Mouse (Mus musculus) A20 (cell line): ENCODE results near the gene Ppme1.
A peak's percentile ranks its signal among the peaks of the same experiment; 100 is the strongest.

Experiments
- DNase-seq: peaks from one replicate; pipeline ENCODE4 v3.0.0-alpha.2; 2011; ENCODE audit warnings: low read depth, low spot score

Gene Ppme1

GRCm38 (mm10) chr7:100371495-100372451 is at the start of gene Ppme1, which contains the start of gene C2cd3:
Gene Ppme1 (minus strand): TSS chr7:100372307.
Gene C2cd3 (plus strand): TSS chr7:100372233.
- DNase-seq, result peak; percentile 99

DNA sequence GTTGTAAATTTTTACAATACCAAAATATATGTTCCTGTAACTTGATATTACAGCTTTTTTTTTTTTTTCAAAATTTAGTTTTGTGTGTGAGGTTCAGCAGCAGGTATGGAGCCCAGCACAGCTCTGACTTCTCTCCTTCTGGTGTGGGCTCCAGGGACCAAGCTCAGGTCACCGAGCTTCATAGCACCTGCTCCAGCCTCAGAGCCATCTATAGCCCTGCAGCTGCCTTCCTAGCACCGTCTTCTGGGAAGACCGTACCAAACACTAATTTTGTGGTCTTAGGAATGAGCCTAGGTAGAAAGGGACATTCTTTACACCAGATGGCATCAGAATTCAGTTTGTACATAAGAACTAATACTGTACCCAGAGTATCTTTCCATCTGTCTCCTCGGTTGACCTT is 36.6 kb upstream of the Ppme1 start:
- DNase-seq, result no peak

GRCm38 (mm10) chr7:100407677-100408076 is 35.6 kb upstream of the Ppme1 start:
- DNase-seq, result no peak

GRCm38 (mm10) chr7:100402715-100403114 is 30.6 kb upstream of the Ppme1 start:
- DNase-seq, result no peak

GRCm38 (mm10) chr7:100400899-100401539 is 28.9 kb upstream of the Ppme1 start:
- DNase-seq, result no peak

GRCm38 (mm10) chr7:100399231-100399913 is 27.3 kb upstream of the Ppme1 start:
- no peak for DNase-seq

DNA sequence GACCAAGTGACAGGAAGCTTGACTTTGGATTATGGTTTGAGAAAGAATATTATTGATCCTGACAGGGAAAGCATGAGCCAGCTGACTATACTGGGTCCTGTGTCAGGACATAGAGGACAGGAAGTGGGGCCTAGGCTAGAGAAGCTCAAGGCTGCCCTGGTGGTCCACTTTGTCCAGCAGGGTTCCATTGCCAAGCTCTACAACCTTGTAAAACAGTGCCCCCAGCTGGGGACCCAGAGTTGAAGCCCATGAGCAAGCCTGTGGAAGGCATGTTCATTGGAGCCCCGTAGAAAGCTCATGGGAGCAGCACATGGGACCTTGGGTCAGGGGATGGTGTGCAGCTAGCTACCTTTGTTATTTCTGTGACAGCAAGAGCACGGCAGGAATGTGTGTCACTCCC is 20.2 kb upstream of the Ppme1 start:
- DNase-seq, result no peak

GRCm38 (mm10) chr7:100390166-100390565 is 18.1 kb upstream of the Ppme1 start:
- no peak for DNase-seq

- DNase-seq, result no peak
Observed at GRCm38 (mm10) chr7:100388174-100388573, 16.1 kb upstream of the Ppme1 start.

DNA sequence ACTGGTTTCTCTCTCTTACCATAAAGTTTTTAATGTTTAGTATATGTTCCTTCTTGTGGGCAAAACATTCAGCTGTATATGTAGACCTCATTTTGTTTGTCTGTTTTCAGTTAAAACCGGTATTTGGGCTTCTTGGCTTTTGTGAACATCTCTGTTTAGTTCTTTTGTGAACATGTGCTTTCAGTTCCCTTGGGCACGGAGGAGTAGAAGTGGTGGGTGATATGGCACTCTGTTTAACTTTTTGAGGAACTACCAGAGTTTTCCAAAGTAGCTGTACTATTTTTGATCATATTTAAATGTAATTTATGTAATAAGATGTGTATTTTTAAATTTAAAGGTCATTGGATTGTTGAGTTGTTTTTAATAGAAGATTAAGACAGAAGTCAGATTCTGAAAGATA is 11.1 kb upstream of the Ppme1 start:
- no peak for DNase-seq

DNA sequence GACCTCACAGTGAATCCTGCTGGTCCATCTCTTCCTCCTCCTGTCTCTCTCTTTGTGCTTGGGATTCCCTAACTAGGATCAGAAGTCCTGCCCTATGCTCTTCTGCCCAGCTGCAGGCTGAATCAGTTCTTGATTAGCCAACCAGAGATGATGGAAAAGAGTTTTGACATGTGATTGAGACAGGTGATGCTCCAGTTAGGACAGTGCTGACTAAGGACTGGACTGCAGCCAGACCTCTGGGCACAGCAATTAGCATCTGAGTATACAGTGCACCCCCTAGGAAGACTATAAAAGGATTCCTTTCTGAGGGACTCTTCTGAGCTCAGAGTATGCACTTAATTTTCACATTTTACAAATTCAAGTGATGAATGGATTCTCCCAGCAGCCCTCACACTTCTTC is 9.1 kb upstream of the Ppme1 start:
- DNase-seq, result no peak

- DNase-seq, result no peak
Observed at GRCm38 (mm10) chr7:100378257-100378656, 6.2 kb upstream of the Ppme1 start.

- peak; percentile 58 for DNase-seq
Observed at GRCm38 (mm10) chr7:100372452-100372980, 409 bp upstream of the Ppme1 start.

GRCm38 (mm10) chr7:100364888-100365287 is 7.2 kb downstream of the Ppme1 start:
- no peak for DNase-seq

- no peak for DNase-seq
Observed at GRCm38 (mm10) chr7:100363162-100363561, 8.9 kb downstream of the Ppme1 start.

DNA sequence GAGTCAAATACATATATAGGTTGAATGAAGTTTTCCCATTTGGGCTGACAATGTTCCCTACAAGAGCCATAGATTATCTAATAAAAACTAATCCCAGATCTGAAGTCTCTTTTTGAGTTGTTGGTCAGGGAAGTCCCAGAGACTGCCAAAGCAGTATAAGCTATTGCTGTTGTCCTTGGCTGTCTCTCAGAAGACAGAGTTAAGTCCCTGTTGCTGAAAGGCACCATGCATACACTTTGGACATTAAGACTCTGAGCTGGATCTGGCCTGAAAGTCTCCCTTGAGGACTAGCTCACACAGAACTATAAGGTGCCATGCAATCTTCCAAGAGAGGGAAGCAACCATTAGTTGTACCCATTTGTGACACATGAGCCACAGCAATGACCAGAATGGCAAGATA is 14.3 kb downstream of the Ppme1 start:
- DNase-seq, result no peak

- DNase-seq, result no peak
Observed at GRCm38 (mm10) chr7:100356768-100357167, 15.3 kb downstream of the Ppme1 start.

DNA sequence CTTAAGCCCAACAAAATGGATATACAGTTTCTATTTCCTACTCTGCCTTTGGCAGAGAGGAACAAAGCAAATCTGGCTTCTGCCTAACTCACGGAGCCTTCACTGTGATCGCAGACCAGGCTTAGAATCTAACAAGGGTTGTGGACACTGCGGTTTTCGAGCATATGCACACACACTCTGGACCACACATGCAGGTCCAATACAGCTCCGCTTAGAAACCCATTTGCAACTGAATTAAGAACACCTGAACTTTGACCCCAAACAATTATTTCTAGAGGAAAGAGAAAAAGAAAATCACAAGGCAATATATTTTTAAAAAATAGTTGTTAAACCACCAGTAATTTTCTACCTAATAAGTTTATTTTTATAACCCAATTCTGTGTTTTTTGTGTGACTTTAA is 15.8 kb downstream of the Ppme1 start:
- no peak for DNase-seq

DNA sequence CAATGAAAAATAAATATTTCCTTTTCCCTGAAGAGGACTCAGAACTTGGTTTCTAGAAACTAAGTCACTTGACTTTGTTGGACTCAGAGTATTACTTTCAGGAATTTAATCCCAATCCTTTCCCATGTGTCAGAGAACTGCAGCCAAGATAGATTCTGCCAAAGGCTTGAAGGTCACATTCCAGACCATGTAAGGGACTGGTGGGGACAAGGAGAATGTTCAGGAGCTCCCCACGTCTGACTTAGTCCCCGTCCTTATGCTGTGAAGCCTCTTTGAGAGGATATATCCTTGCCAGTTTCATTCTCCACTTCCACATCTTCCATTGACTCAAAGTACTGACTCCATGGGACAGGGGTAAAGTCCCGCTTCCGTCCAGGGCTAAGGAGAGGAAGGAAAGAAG is 17.1 kb downstream of the Ppme1 start:
- no peak for DNase-seq

- no peak for DNase-seq
Observed at GRCm38 (mm10) chr7:100335921-100336320, 36.2 kb downstream of the Ppme1 start.

DNA sequence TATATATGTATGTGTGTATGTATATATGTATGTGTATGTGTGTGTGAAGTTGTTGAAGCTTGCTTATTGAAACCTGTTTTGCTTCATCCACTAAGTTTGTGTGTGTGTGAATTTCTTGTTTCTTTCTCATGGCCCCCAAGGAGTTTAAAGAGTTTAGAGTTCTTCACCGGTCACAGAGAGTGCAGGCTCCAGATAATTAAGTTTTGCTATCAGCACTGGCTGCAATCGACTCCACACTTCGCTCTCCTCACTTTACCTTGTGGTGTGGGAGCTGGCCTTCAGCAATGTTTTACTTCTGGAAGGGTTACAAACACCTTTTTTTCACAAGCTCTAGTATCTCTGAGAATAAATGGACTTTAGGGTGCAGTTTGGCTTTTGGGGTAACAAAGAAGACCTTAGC is 40.8 kb downstream of the Ppme1 start:
- DNase-seq, result no peak

- no peak for DNase-seq
Observed at GRCm38 (mm10) chr7:100328636-100329035, 43.5 kb downstream of the Ppme1 start.
